Mouse (Mus musculus) embryonic facial prominence, embryonic 14.5 days (tissue): Measurements from ENCODE around the gene Nbas. TPM values are rescaled to one million over a fixed set of nuclear protein-coding genes. Genes with fewer than 3 reads are reported as not detected.

Experiments
- ATAC-seq: fragments of 200-750 bp; cut with Nextera tagmentation; 2 replicates; pipeline ENCODE4 v1.8.0; 2017; ENCODE audit warnings: low read depth, moderate number of reproducible peaks, moderate TSS enrichment
- DNase-seq: peaks from one replicate; pipeline ENCODE4 v3.0.0-alpha.2; 2015; ENCODE audit warnings: low spot score
- H3K27ac ChIP-seq: fragments of 300-500 bp; sonication (generic); replicated peaks from 2 replicates; pipeline ENCODE4 v1.5.1; 2014; ENCODE audit warnings: low read depth, mild to moderate bottlenecking, low read length, moderate library complexity
- H3K27me3 ChIP-seq: fragments of 300-500 bp; sonication (generic); replicated peaks from 2 replicates; pipeline ENCODE4 v1.6.1; 2014; ENCODE audit warnings: low read length; ENCODE audit not compliant: control insufficient read depth, insufficient read depth
- H3K36me3 ChIP-seq: fragments of 300-500 bp; sonication (generic); 2 replicates; pipeline ENCODE4 v1.6.1; 2014; ENCODE audit warnings: low read length, mixed read lengths; ENCODE audit not compliant: control insufficient read depth, insufficient read depth
- H3K4me1 ChIP-seq: fragments of 300-500 bp; sonication (generic); 2 replicates; pipeline ENCODE4 v1.6.1; 2014; ENCODE audit warnings: antibody characterized with exemption, low read length; ENCODE audit not compliant: control insufficient read depth, insufficient read depth
- H3K4me2 ChIP-seq: fragments of 300-500 bp; sonication (generic); 2 replicates; pipeline ENCODE4 v1.6.1; 2014; ENCODE audit warnings: low read depth, mild to moderate bottlenecking, low read length, moderate library complexity, mixed read lengths
- H3K4me3 ChIP-seq: fragments of 300-500 bp; sonication (generic); 2 replicates; pipeline ENCODE4 v1.5.1; 2014; ENCODE audit warnings: low read depth, mild to moderate bottlenecking, low read length
- H3K9ac ChIP-seq: fragments of 300-500 bp; sonication (generic); 2 replicates; pipeline ENCODE4 v1.6.1; 2014; ENCODE audit warnings: low read depth, mild to moderate bottlenecking, low read length, moderate library complexity, mixed read lengths
- H3K9me3 ChIP-seq: fragments of 300-500 bp; sonication (generic); 2 replicates; pipeline ENCODE4 v1.6.1; 2016; ENCODE audit warnings: low read length; ENCODE audit not compliant: control insufficient read depth
- WGBS: fragments of 180-500 bp; shearing (Covaris S2); extraction: QIAGEN DNeasy Blood & Tissue Kit; methylation state at CpG from one replicate; pipeline ENCODE4 v1.1.7; 2014; 5-methylcytosine and 5-hydroxymethylcytosine counted together
- polyA plus RNA-seq: library from polyadenylated mRNA; unstranded; fragments of >200 nt; fragmentation: Nextera tagmentation; extraction: Ambion mirVana; gene quantifications from 2 replicates; pipeline ENCODE4 v1.2.1, GENCODE M21; 2014

The Nbas gene
- polyA plus RNA-seq, 1 experiment from 2014 or later: 20.9 TPM

DNA sequence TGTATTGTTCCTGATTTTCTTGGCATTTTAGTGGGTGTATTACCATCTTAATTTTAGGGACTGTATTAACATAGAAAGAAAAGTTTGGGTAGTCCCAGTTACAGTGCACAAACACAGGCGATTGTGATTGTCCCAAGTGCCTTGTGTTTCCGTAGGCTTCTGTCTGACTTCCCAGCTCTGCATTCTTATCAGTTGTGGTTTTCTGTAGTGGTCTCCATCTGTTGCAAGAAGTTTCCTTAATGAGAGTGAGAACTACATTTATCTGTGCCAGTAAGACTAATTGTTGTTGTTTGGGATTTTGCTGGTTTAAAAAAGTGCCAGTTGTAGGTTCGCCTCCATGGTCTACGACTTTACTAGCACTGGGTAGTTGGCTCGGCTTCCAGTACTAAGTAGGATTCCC, 88.3 kb downstream of the Nbas start:
- H3K4me2 ChIP-seq: no peak overlapping the region
- 90% methylated on average over 5 of the region's 5 CpGs for WGBS
- H3K9ac ChIP-seq: no peak overlapping the region
- ATAC-seq (no peak), DNase-seq (no peak)
- H3K4me1 ChIP-seq: no peaks in the 10 kb centered on the region
- H3K36me3 ChIP-seq: peaks cover 32% of the 10 kb centered on the region
- H3K9me3 ChIP-seq: no peaks in the 10 kb centered on the region
- H3K27me3 ChIP-seq: no peaks in the 10 kb centered on the region
- no peak overlapping the region for H3K27ac ChIP-seq
- H3K4me3 ChIP-seq: no peak overlapping the region

DNA sequence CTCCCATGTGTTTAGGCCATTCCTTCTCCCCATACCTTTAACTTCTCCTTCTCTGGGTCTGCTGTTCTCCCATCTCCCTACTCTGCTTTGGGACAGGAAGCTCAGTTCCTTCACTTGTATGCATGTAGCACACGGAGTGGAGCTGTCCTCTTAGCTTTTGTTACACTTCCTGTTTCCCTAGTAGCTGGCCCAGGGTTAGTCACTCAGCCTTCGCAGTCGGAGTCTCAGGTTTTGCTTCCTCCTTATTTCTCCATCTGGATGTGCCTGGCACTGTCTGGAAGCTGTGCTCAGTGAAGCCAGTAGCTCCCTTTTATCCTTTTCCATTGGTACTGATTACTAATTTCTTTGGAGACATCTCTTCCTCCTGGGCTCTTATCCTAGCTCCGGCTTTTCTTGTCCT, 89.9 kb downstream of the Nbas start:
- Histone ChIP-seq H3K27ac (no peak overlapping the region), H3K4me2 (no peak overlapping the region), H3K9me3 (no peaks in the 10 kb centered on the region), H3K4me1 (no peaks in the 10 kb centered on the region), H3K36me3 (peaks cover 43% of the 10 kb centered on the region), H3K27me3 (no peaks in the 10 kb centered on the region), H3K4me3 (no peak overlapping the region), H3K9ac (no peak overlapping the region)
- no peak for ATAC-seq
- 73% methylated on average over 4 of the region's 4 CpGs for WGBS
- no peak for DNase-seq

DNA sequence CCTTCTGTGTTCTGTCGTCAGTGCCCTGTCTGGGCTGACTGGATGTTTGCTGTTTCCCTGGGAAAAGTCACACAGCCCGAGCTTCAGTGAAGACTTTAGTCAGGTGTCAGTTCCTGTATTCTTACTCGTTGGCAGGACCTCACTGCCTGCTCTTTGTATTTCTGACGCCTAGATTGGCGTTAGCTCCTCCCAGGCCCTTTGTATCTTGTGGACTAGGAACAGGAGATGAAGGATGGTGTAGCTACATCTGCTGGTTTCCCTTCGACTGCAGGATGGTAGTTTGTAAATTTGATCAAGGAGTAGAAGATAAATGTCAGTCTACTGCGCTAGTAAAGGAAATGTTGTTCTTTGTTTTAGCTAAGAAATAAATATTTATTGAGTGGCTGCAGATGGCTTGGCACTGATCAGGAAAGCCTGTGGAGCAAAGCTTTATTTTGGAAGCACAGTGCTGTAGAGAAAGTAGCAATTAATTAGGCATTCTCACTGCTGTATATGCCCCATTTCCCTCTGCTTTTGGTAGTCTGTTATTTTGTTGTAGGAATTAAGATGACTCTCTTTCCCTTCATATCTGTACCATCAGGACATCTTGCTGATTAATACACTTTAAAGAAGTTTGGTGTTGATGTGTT, 91.4 kb downstream of the Nbas start:
- H3K36me3 ChIP-seq: peaks cover 43% of the 10 kb centered on the region
- no peak for DNase-seq
- no peak overlapping the region for H3K4me3 ChIP-seq
- H3K4me2 ChIP-seq: no peak overlapping the region
- 55% methylated on average over 7 of the region's 7 CpGs for WGBS
- no peaks in the 10 kb centered on the region for H3K4me1 ChIP-seq
- H3K9ac ChIP-seq: no peak overlapping the region
- ATAC-seq: no peak
- no peaks in the 10 kb centered on the region for H3K27me3 ChIP-seq
- H3K9me3 ChIP-seq: no peaks in the 10 kb centered on the region
- no peak overlapping the region for H3K27ac ChIP-seq

GRCm38 (mm10) chr12:13381580-13381979, 112.6 kb downstream of the Nbas start:
- Histone ChIP-seq H3K9ac (no peak overlapping the region), H3K4me2 (no peak overlapping the region), H3K27ac (no peak overlapping the region), H3K9me3 (no peaks in the 10 kb centered on the region), H3K27me3 (no peaks in the 10 kb centered on the region), H3K36me3 (peaks cover 21% of the 10 kb centered on the region; the same call in 1 of the 2 replicates), H3K4me3 (no peak overlapping the region), H3K4me1 (no peaks in the 10 kb centered on the region)
- ATAC-seq (no peak), DNase-seq (no peak)
- WGBS: 92% methylated on average over 7 of the region's 7 CpGs

- no peaks in the 10 kb centered on the region for H3K27me3 ChIP-seq
- DNase-seq (no peak), ATAC-seq (no peak)
- no peaks in the 10 kb centered on the region for H3K4me1 ChIP-seq
- H3K9ac ChIP-seq: no peak overlapping the region
- H3K4me2 ChIP-seq: no peak overlapping the region
- no peak overlapping the region for H3K4me3 ChIP-seq
- H3K36me3 ChIP-seq: peaks cover 21% of the 10 kb centered on the region; the same call in 1 of the 2 replicates
- H3K27ac ChIP-seq: no peak overlapping the region
- no peaks in the 10 kb centered on the region for H3K9me3 ChIP-seq
These were observed 113.1 kb downstream of the Nbas start for GRCm38 (mm10) chr12:13382046-13382445.

DNA sequence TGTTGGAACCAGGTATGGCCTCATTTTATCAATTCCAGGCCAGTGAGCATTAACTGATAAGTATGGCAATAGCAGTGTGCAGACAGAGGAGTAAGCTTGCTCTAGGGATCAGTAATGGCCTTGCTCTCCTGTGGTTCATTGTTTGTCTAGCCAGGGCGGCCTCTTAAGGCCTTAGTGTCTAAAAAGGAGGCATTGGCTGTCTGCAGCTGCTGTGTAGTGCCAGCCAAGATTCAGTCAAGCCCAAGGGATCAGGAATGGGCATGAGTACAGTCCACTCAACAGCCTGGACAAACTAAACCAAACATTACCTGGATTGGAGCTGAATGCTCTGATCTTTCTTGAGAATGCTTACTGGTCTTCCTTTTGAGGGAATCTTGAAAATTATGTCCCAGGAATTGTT, 120.7 kb downstream of the Nbas start:
- Histone ChIP-seq H3K9me3 (no peaks in the 10 kb centered on the region), H3K27ac (no peak overlapping the region), H3K4me3 (no peak overlapping the region), H3K4me2 (no peak overlapping the region), H3K4me1 (no peaks in the 10 kb centered on the region), H3K9ac (no peak overlapping the region), H3K27me3 (no peaks in the 10 kb centered on the region), H3K36me3 (peaks cover 21% of the 10 kb centered on the region; the same call in 1 of the 2 replicates)
- ATAC-seq (no peak), DNase-seq (peak; percentile 8)
- WGBS: 72% methylated on average over 1 of the region's 1 CpGs

- H3K36me3 ChIP-seq: peaks cover 11% of the 10 kb centered on the region; the same call in 1 of the 2 replicates
- H3K27me3 ChIP-seq: no peaks in the 10 kb centered on the region
- H3K27ac ChIP-seq: no peak overlapping the region
- H3K9me3 ChIP-seq: no peaks in the 10 kb centered on the region
- H3K4me1 ChIP-seq: no peaks in the 10 kb centered on the region
- no peak overlapping the region for H3K4me3 ChIP-seq
- no peak overlapping the region for H3K4me2 ChIP-seq
- ATAC-seq (no peak), DNase-seq (peak; percentile 13)
- no peak overlapping the region for H3K9ac ChIP-seq
These were observed 141.3 kb downstream of the Nbas start for GRCm38 (mm10) chr12:13410191-13410590.

DNA sequence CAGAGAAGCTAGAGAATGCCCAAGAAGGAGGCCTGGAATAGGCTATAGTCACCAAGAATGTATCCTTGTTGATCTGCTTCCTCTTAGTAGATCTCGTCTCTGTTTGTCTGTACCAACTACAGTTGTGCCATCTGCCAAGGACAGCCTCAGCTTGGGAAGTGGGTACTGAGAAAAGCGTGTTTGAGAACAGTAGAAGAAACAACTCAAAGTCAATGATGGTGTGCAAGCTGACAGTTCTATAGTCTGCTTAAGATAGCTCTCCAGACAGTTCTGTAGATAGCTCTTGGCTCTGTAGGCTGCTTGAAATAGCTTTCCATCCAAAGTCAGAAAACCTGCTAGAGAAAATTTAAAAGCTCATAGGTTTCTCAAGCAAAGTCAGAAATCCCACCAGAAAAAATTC, 149.7 kb downstream of the Nbas start:
- Histone ChIP-seq H3K9ac (no peak overlapping the region), H3K4me3 (no peak overlapping the region), H3K27me3 (no peaks in the 10 kb centered on the region), H3K4me2 (no peak overlapping the region), H3K36me3 (peaks cover 23% of the 10 kb centered on the region; the same call in 1 of the 2 replicates), H3K4me1 (no peaks in the 10 kb centered on the region), H3K27ac (no peak overlapping the region), H3K9me3 (no peaks in the 10 kb centered on the region)
- ATAC-seq (no peak), DNase-seq (no peak)
- WGBS: 89% methylated on average over 2 of the region's 2 CpGs

DNA sequence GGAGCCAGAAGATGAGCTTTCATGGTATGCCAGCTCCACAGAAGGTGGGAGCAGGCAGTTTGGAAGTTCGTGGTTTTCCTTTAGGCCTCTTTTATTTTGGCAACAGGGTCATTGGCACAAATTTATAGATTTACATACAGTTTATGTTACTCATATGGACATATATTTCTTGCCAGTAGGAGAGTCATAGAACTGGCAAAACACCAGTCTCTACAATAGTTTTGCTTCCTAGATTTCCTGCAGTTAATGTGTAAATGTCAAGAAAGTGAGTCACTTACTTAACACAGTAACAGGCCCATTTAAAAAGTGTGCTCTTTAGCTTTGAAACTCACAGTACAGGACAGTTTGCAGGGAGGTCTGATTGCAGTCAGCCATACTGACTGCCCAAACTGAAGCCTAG, 161.3 kb downstream of the Nbas start:
- no peak for ATAC-seq
- no peak overlapping the region for H3K4me3 ChIP-seq
- WGBS: 73% methylated on average over 1 of the region's 1 CpGs
- H3K4me1 ChIP-seq: no peaks in the 10 kb centered on the region
- H3K27me3 ChIP-seq: no peaks in the 10 kb centered on the region
- H3K9ac ChIP-seq: no peak overlapping the region
- DNase-seq: no peak
- no peak overlapping the region for H3K4me2 ChIP-seq
- no peaks in the 10 kb centered on the region for H3K9me3 ChIP-seq
- H3K36me3 ChIP-seq: peaks cover 16% of the 10 kb centered on the region
- no peak overlapping the region for H3K27ac ChIP-seq
